Comparison of ENCODE assay signal across 18 mouse cellular contexts in the genomic region with DNA sequence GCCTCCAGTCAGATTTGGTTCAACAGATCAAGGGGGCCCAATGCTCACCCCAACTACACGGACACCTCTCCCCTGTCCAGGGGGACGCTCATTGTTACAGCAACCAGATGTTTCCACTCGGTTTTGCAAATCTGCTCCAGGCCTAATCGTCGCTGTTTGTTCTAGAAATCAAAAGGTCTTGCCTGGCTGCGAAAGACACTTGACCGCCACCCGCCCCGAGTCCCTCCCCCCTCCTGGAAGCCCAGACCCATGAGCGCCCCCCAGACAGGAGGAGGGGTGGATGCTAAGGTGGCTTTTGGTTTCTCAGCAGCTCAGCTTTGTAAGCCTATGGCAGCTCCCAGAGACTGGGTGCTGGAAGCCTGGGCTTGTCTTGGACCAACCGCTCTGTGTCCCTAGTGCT.
DNase-seq lines count a peak whose midpoint lies in the region; ATAC-seq and TF ChIP-seq lines count a peak whose summit lies in the region.
"Had no signal": no experiment of that assay in that cellular context is flagged by ENCODE, and none has a peak within 500 bp of the region (broad histone marks: within the 10 kb centered on the region; RNA-seq: fewer than 3 reads in every experiment).

No protein-coding gene starts in this region.

- H3K4me1 ChIP-seq in hindbrain, embryonic 12.5 days, result peaks cover 51% of the 10 kb centered on the region
- H3K4me1 ChIP-seq in hindbrain, postnatal 0 days (ENCODE audit: insufficient read depth, low read length), result no peaks in the 10 kb centered on the region
- peaks cover 33% of the 10 kb centered on the region for H3K4me1 ChIP-seq in neural tube, embryonic 15.5 days

- peak overlapping the region; percentile 48 for H3K27ac ChIP-seq in hindbrain, embryonic 12.5 days
- H3K27ac ChIP-seq in hindbrain, postnatal 0 days, result no peak overlapping the region
- no peak overlapping the region for H3K27ac ChIP-seq in neural tube, embryonic 15.5 days (replicated peaks)
- H3K27ac ChIP-seq: heart, embryonic 15.5 days; limb, embryonic 13.5 days; liver, embryonic 15.5 days; macrophage; neural tube, embryonic 13.5 days had no signal

- ATAC-seq in hindbrain, embryonic 12.5 days (ENCODE audit: low FRiP score), result no peak
- ATAC-seq in hindbrain, postnatal 0 days, result no peak
- ATAC-seq in neural tube, embryonic 15.5 days (ENCODE audit: low FRiP score), result no peak
- ATAC-seq: intestine, postnatal 0 days had no signal

- DNase-seq in embryo, embryonic 11 days, result peak; percentile 53
- no peak for DNase-seq in embryo, embryonic 10 days (ENCODE audit: low spot score)
- DNase-seq in hindbrain, postnatal 0 days (ENCODE audit: low spot score), result no peak
- DNase-seq in neural tube, embryonic 10.5 days (ENCODE audit: extremely low spot score, low spot score), result peak; percentile 29
- DNase-seq in kidney, postnatal 36 days, result no peak
- DNase-seq in cerebellum, adult 8-10 months, result no peak
- DNase-seq: cerebellum, postnatal 10 days; heart, adult 11 months; right cerebral cortex, postnatal 25 days; thymus, postnatal 36 days had no signal

- H3K4me3 ChIP-seq in hindbrain, embryonic 12.5 days, result no peak overlapping the region
- H3K4me3 ChIP-seq in hindbrain, postnatal 0 days (ENCODE audit: low read length), result no peak overlapping the region
- no peak overlapping the region for H3K4me3 ChIP-seq in neural tube, embryonic 15.5 days (replicated peaks)
- H3K4me3 ChIP-seq: heart, embryonic 15.5 days; limb, embryonic 13.5 days; liver, embryonic 15.5 days; neural tube, embryonic 13.5 days had no signal

- H3K4me2 ChIP-seq in hindbrain, embryonic 12.5 days (replicated peaks), result 0 out of 2 replicates have a peak overlapping the region, but pooled peaks have one; percentile 17
- H3K4me2 ChIP-seq in hindbrain, postnatal 0 days (ENCODE audit: low read depth, low read length), result no peak overlapping the region
- H3K4me2 ChIP-seq in neural tube, embryonic 15.5 days, result no peak overlapping the region
- H3K4me2 ChIP-seq: heart, embryonic 15.5 days; limb, embryonic 13.5 days; liver, embryonic 15.5 days had no signal

- no peaks in the 10 kb centered on the region for H3K36me3 ChIP-seq in hindbrain, embryonic 12.5 days
- H3K36me3 ChIP-seq in hindbrain, postnatal 0 days (ENCODE audit: insufficient read depth, low read length), result no peaks in the 10 kb centered on the region
- no peaks in the 10 kb centered on the region for H3K36me3 ChIP-seq in neural tube, embryonic 15.5 days
- H3K36me3 ChIP-seq: heart, embryonic 15.5 days; limb, embryonic 13.5 days; liver, embryonic 15.5 days; neural tube, embryonic 13.5 days had no signal

- H3K9me3 ChIP-seq in hindbrain, embryonic 12.5 days (replicated peaks), result no peaks in the 10 kb centered on the region
- H3K9me3 ChIP-seq in hindbrain, postnatal 0 days (ENCODE audit: low read length), result no peaks in the 10 kb centered on the region
- no peaks in the 10 kb centered on the region for H3K9me3 ChIP-seq in neural tube, embryonic 15.5 days (replicated peaks)
- H3K9me3 ChIP-seq: heart, embryonic 15.5 days; limb, embryonic 13.5 days; liver, embryonic 15.5 days; neural tube, embryonic 13.5 days had no signal

- no peak for TF ChIP-seq CTCF in hindbrain, postnatal 0 days (IDR thresholded peaks at IDR 0.05; ENCODE audit: low read depth)

- H3K9ac ChIP-seq in hindbrain, embryonic 12.5 days, result no peak overlapping the region
- no peak overlapping the region for H3K9ac ChIP-seq in hindbrain, postnatal 0 days (replicated peaks; ENCODE audit: low read length)
- H3K9ac ChIP-seq in neural tube, embryonic 15.5 days (replicated peaks), result no peak overlapping the region
- H3K9ac ChIP-seq: heart, embryonic 15.5 days; limb, embryonic 13.5 days; liver, embryonic 15.5 days; neural tube, embryonic 13.5 days had no signal

- peaks cover 25% of the 10 kb centered on the region for H3K27me3 ChIP-seq in hindbrain, embryonic 12.5 days
- no peaks in the 10 kb centered on the region for H3K27me3 ChIP-seq in hindbrain, postnatal 0 days (ENCODE audit: insufficient read depth, low read length)
- H3K27me3 ChIP-seq in neural tube, embryonic 15.5 days (replicated peaks), result peaks cover 28% of the 10 kb centered on the region
- H3K27me3 ChIP-seq: heart, embryonic 15.5 days; liver, embryonic 15.5 days had no signal

- 43% methylated on average over 11 of the region's 11 CpGs for WGBS in hindbrain, embryonic 12.5 days
- WGBS in hindbrain, postnatal 0 days, result 65% methylated on average over 11 of the region's 11 CpGs
- 39% methylated on average over 10 of the region's 11 CpGs for WGBS in neural tube, embryonic 15.5 days

Comparison
In these comparisons a context has a peak if more than half of its experiments do, and no peak if none do; other contexts are left out.
1. DNase-seq: peak in embryo, embryonic 11 days (single experiment) and neural tube, embryonic 10.5 days (single experiment); none in embryo, embryonic 10 days (single experiment), hindbrain, postnatal 0 days (single experiment), kidney, postnatal 36 days (0 of 2) and cerebellum, adult 8-10 months (single experiment).